Mouse (Mus musculus): ENCODE measurements around the gene Tpk1. TPM values are rescaled to one million over a fixed set of nuclear protein-coding genes. Genes with fewer than 3 reads are reported as not detected.
"Not testable (repeated sequence)": the region's sequence is repeated elsewhere in the genome, so short reads cannot be mapped to it uniquely, and the experiment has no call there.

Gene Tpk1
- total and polyA plus RNA-seq, 2 experiments = 6.2 to 16.7 TPM

GRCm38 (mm10) chr6:43638865-43639264 is 27.2 kb downstream of the Tpk1 start:
- TF ChIP-seq CTCF (IDR thresholded peaks at IDR 0.05; ENCODE audit: low read depth, low read length) (no peak), POLR2A (IDR thresholded peaks at IDR 0.05; ENCODE audit: extremely low read depth, insufficient read depth, low read length) (no peak)
- Histone ChIP-seq H3K4me3 (ENCODE audit: insufficient read depth, low read depth, low read length) (no peak overlapping the region), H3K4me1 (ENCODE audit: control insufficient read depth, insufficient read depth, low read length) (peaks cover 7% of the 10 kb centered on the region), H3K27ac (replicated peaks; ENCODE audit: insufficient read depth, low read depth, low read length) (no peak overlapping the region), H3K79me2 (ENCODE audit: control insufficient read depth, insufficient read depth, low read length) (no peaks in the 10 kb centered on the region), H3K9ac (ENCODE audit: low read depth, low read length) (no peak overlapping the region), H3K27me3 (ENCODE audit: control insufficient read depth, insufficient read depth, low read length) (no peaks in the 10 kb centered on the region), H3K36me3 (ENCODE audit: control insufficient read depth, insufficient read depth, low read length) (no peaks in the 10 kb centered on the region)
- DNase-seq (ENCODE audit: extremely low read depth, low read depth, low spot score) = no peak
- 91% methylated on average over 1 of the region's 1 CpGs for WGBS

GRCm38 (mm10) chr6:43638119-43638518 is 28.0 kb downstream of the Tpk1 start:
- DNase-seq (ENCODE audit: extremely low read depth, low read depth, low spot score) = peak; percentile 28
- H3K4me1 ChIP-seq (ENCODE audit: control insufficient read depth, insufficient read depth, low read length) = peaks cover 4% of the 10 kb centered on the region
- 45% methylated on average over 3 of the region's 3 CpGs for WGBS
- H3K9ac ChIP-seq (ENCODE audit: low read depth, low read length) = no peak overlapping the region
- TF ChIP-seq POLR2A (IDR thresholded peaks at IDR 0.05; ENCODE audit: extremely low read depth, insufficient read depth, low read length) = no peak
- no peak for TF ChIP-seq CTCF (IDR thresholded peaks at IDR 0.05; ENCODE audit: low read depth, low read length)
- H3K27me3 ChIP-seq (ENCODE audit: control insufficient read depth, insufficient read depth, low read length) = no peaks in the 10 kb centered on the region
- no peak overlapping the region for H3K27ac ChIP-seq (replicated peaks; ENCODE audit: insufficient read depth, low read depth, low read length)
- H3K36me3 ChIP-seq (ENCODE audit: control insufficient read depth, insufficient read depth, low read length) = no peaks in the 10 kb centered on the region
- H3K79me2 ChIP-seq (ENCODE audit: control insufficient read depth, insufficient read depth, low read length) = no peaks in the 10 kb centered on the region; the same call in 1 of the 2 replicates
- H3K4me3 ChIP-seq (ENCODE audit: insufficient read depth, low read depth, low read length) = no peak overlapping the region

GRCm38 (mm10) chr6:43636980-43637638 is 29.0 kb downstream of the Tpk1 start:
- Histone ChIP-seq H3K27me3 (ENCODE audit: control insufficient read depth, insufficient read depth, low read length) (no peaks in the 10 kb centered on the region), H3K9ac (ENCODE audit: low read depth, low read length) (peak overlapping the region; percentile 19), H3K4me3 (ENCODE audit: insufficient read depth, low read depth, low read length) (peak overlapping the region; percentile 34), H3K79me2 (ENCODE audit: control insufficient read depth, insufficient read depth, low read length) (no peaks in the 10 kb centered on the region; the same call in 1 of the 2 replicates), H3K36me3 (ENCODE audit: control insufficient read depth, insufficient read depth, low read length) (no peaks in the 10 kb centered on the region), H3K27ac (replicated peaks; ENCODE audit: insufficient read depth, low read depth, low read length) (peak overlapping the region; percentile 10; the same call in 1 of the 2 replicates), H3K4me1 (ENCODE audit: control insufficient read depth, insufficient read depth, low read length) (peaks cover 2% of the 10 kb centered on the region)
- DNase-seq (ENCODE audit: extremely low read depth, low read depth, low spot score) = peak; percentile 73
- WGBS = 36% methylated on average over 11 of the region's 11 CpGs
- TF ChIP-seq CTCF (IDR thresholded peaks at IDR 0.05; ENCODE audit: low read depth, low read length) = no peak

GRCm38 (mm10) chr6:43633308-43633963 is 32.6 kb downstream of the Tpk1 start:
- 94% methylated on average over 3 of the region's 3 CpGs for WGBS
- no peak overlapping the region for H3K27ac ChIP-seq (replicated peaks; ENCODE audit: insufficient read depth, low read depth, low read length)

GRCm38 (mm10) chr6:43632871-43633270 is 33.2 kb downstream of the Tpk1 start:
- no peak for DNase-seq (ENCODE audit: extremely low read depth, low read depth, low spot score)
- H3K9ac ChIP-seq (ENCODE audit: low read depth, low read length) = no peak overlapping the region
- TF ChIP-seq CTCF (IDR thresholded peaks at IDR 0.05; ENCODE audit: low read depth, low read length) = no peak
- TF ChIP-seq POLR2A (IDR thresholded peaks at IDR 0.05; ENCODE audit: extremely low read depth, insufficient read depth, low read length) = no peak
- H3K36me3 ChIP-seq (ENCODE audit: control insufficient read depth, insufficient read depth, low read length) = no peaks in the 10 kb centered on the region
- no peaks in the 10 kb centered on the region for H3K27me3 ChIP-seq (ENCODE audit: control insufficient read depth, insufficient read depth, low read length)
- H3K4me3 ChIP-seq (ENCODE audit: insufficient read depth, low read depth, low read length) = no peak overlapping the region
- H3K79me2 ChIP-seq (ENCODE audit: control insufficient read depth, insufficient read depth, low read length) = no peaks in the 10 kb centered on the region; the same call in 1 of the 2 replicates
- H3K27ac ChIP-seq (replicated peaks; ENCODE audit: insufficient read depth, low read depth, low read length) = no peak overlapping the region
- no peaks in the 10 kb centered on the region; the same call in 1 of the 2 replicates for H3K4me1 ChIP-seq (ENCODE audit: control insufficient read depth, insufficient read depth, low read length)

More at GRCm38 (mm10) chr6:43633308-43633963, 32.6 kb downstream of the Tpk1 start:
- Histone ChIP-seq H3K36me3 (ENCODE audit: control insufficient read depth, insufficient read depth, low read length) (no peaks in the 10 kb centered on the region), H3K79me2 (ENCODE audit: control insufficient read depth, insufficient read depth, low read length) (no peaks in the 10 kb centered on the region; the same call in 1 of the 2 replicates), H3K9ac (ENCODE audit: low read depth, low read length) (no peak overlapping the region), H3K27me3 (ENCODE audit: control insufficient read depth, insufficient read depth, low read length) (no peaks in the 10 kb centered on the region), H3K4me3 (ENCODE audit: insufficient read depth, low read depth, low read length) (no peak overlapping the region), H3K4me1 (ENCODE audit: control insufficient read depth, insufficient read depth, low read length) (no peaks in the 10 kb centered on the region; the same call in 1 of the 2 replicates)
- TF ChIP-seq POLR2A (IDR thresholded peaks at IDR 0.05; ENCODE audit: extremely low read depth, insufficient read depth, low read length) = no peak
- TF ChIP-seq CTCF (IDR thresholded peaks at IDR 0.05; ENCODE audit: low read depth, low read length) = no peak
- no peak for DNase-seq (ENCODE audit: extremely low read depth, low read depth, low spot score)

GRCm38 (mm10) chr6:43623448-43623847 is 42.6 kb downstream of the Tpk1 start:
- not testable (repeated sequence) for H3K27me3 ChIP-seq (ENCODE audit: control insufficient read depth, insufficient read depth, low read length); DNase-seq (ENCODE audit: extremely low read depth, low read depth, low spot score); H3K36me3 ChIP-seq (ENCODE audit: control insufficient read depth, insufficient read depth, low read length); H3K9ac ChIP-seq (ENCODE audit: low read depth, low read length); H3K27ac ChIP-seq (replicated peaks; ENCODE audit: insufficient read depth, low read depth, low read length); H3K4me3 ChIP-seq (ENCODE audit: insufficient read depth, low read depth, low read length); H3K4me1 ChIP-seq (ENCODE audit: control insufficient read depth, insufficient read depth, low read length); H3K79me2 ChIP-seq (ENCODE audit: control insufficient read depth, insufficient read depth, low read length)
- 83% methylated on average over 6 of the region's 6 CpGs for WGBS
